Mouse (Mus musculus): ENCODE measurements around the gene Polr3h.

Gene Polr3h

GRCm38 (mm10) chr15:81872262-81873136 is 53.5 kb downstream of the Polr3h start, which contains the start of gene Aco2:
Aco2 (plus strand) TSS chr15:81872309.
- in situ Hi-C loops (cut with MboI, MseI): loop anchor here in 1 of 2 experiments (25.0 kb wide), 1 partner anchor 1240 kb away; the partner anchor contains the start of gene Rrp7a

DNA sequence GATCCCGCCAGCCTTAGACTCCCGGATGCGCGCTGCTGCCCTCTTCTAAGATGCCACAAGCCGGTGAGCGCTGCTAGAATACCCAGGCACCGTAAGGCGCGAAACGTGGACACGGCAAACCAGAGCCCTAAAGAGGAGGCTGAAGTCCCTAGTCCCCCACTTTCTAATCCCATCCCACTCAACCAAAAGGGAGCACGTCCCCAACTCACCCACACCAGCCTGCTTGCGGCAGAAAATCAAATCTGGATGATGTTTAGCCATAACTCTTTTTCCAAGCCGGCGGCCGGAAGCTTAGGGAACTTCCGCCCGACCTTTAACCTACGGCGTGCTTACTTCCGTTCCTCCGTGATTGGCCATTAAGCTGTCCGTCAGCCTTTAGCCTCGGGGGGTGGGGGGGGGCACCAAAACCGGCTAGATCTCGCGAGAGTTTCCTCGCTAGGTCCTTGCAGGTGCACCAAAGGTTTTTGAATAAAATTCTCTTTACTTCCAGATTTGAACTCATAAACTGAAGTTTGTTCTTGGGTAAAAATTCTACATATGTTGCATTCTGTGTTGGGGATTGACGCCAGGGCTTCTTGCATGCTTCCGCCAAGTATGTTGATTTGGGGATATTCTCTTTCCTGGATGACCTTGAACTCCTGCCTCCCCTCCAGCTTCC is 54.3 kb downstream of the Polr3h start, which contains the start of gene Phf5a:
Gene Phf5a (minus strand): TSS at position 308 of the 658 bp plus-strand sequence.
- in situ Hi-C loops (cut with MboI, MseI): loop anchor here in 1 of 2 experiments (25.0 kb wide), 1 partner anchor 1241 kb away; the partner anchor contains the start of gene Rrp7a

- in situ Hi-C loops (cut with MboI, MseI): loop anchor here in 1 of 2 experiments (25.0 kb wide), 1 partner anchor 1242 kb away; the partner anchor contains the start of gene Rrp7a
These were observed 56.1 kb downstream of the Polr3h start for GRCm38 (mm10) chr15:81869985-81870384.

DNA sequence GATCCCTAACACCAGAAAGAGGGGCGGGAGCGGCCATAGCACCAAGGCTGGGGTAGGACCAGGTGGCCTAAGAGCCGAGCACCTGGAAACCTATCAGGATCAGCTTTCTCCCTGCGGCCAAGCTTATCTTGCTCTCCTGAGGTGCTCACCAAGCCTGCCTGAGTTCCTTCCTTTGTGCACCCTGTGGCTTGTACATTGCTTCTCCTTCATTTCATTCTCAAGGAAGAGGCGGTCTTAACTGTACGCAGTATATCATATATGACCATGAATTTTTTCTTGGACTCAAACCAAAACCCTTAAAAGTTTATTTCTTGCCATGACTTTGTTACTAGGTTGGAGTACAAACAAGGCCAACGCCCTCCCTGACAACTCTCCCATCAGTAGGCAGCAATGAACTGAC is 61.8 kb downstream of the Polr3h start:
- in situ Hi-C loops (cut with MboI, MseI): loop anchor here in 1 of 2 experiments (25.0 kb wide), 1 partner anchor 1248 kb away; the partner anchor contains the start of gene Rrp7a

DNA sequence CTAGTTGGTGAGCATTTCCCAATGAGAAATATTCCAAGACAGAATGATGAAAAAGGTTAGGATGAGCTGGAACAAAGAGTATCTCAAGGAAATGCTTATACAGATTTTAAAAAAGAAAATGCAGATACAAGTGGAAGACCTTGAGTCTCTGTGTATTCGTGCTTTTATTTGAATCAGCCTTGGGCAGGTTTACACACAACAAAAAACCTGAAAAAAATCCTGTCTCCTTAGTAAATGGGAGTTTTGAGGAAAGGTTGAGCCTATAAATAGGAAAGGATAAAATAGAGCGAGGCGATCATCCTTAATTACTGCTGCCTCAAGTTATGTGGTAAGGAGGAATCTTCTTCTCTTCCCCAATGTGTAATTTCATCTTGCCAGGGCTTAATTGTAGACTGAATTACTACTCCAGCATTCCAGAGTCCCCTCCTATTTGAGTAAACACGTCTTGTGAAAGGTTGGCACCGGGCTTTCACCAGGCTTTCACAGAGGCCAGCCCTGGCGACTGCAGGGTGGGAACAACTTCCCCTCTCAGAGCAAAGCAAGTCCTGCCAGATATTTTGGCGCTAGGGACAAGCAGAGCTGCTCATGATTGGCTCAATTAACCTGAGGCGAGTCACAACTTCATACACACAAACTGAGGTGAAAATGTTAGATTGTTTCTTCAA is 65.4 kb downstream of the Polr3h start:
- in situ Hi-C loops (cut with MboI, MseI): loop anchor here in 1 of 2 experiments (25.0 kb wide), 1 partner anchor 1252 kb away; the partner anchor contains the start of gene Rrp7a

DNA sequence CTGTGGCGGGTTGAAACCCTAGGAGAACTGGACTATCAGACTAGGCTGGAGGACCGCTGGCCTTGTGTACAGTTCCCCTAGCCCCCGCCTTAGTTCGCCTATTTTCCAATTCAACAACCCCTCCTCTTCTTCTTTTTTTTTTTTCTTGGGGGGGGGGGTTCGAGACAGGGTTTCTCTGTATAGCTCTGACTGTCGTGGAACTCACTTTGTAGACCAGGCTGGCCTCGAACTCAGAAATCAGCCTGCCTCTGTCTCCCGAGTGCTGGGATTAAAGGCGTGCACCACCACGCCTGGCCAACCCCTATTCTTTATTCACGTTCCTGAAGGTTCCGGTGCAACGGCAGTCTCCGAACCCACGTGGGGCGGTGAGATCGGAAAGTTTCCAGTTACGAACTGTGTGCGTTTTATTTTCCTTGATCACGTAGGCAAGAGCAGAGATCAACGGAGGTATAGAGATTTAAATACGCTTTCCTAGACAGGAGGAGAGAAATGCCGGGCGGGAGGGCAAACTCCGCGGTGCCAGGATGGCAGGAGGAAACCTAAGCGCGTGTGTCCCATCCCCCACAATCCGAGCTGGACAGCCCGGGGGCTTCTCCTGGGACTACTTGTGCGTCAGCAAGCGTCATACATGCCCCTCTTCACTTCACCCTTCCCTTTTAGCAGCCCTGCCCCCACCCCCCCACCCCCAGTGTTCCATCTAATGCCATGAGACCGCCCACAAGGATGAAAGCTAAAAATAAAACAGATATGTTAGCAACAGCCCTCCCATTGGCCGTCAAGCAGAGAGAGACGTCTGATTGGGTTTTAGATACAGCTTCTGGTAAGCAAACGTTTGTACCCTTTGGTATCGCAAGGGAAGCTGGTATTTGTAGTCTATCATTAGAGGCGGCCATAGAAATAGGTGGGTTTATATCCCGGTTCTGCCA is 66.4 kb downstream of the Polr3h start:
- in situ Hi-C loops (cut with MboI, MseI): loop anchor here (10.0 to 25.0 kb wide), 3 partner anchors 275 to 1253 kb away; partner anchors contain the start of genes Rrp7a (in 1 of the 2) and Srebf2 (in 1 of the 2)

GRCm38 (mm10) chr15:81858517-81859329 is 67.3 kb downstream of the Polr3h start, which contains the start of gene Tob2:
Tob2 (minus strand) TSS chr15:81858796.
- in situ Hi-C loops (cut with MboI, MseI): loop anchor here (10.0 to 25.0 kb wide), 3 partner anchors 276 to 1254 kb away; partner anchors contain the start of genes Rrp7a (in 1 of the 2) and Srebf2 (in 1 of the 2)

GRCm38 (mm10) chr15:81858138-81858516 is 67.9 kb downstream of the Polr3h start:
- in situ Hi-C loops (cut with MboI, MseI): loop anchor here (10.0 to 25.0 kb wide), 3 partner anchors 277 to 1254 kb away; partner anchors contain the start of genes Rrp7a (in 1 of the 2) and Srebf2 (in 1 of the 2)

GRCm38 (mm10) chr15:81857724-81858116 is 68.3 kb downstream of the Polr3h start:
- in situ Hi-C loops (cut with MboI, MseI): loop anchor here (10.0 to 25.0 kb wide), 3 partner anchors 277 to 1255 kb away; partner anchors contain the start of genes Rrp7a (in 1 of the 2) and Srebf2 (in 1 of the 2)

DNA sequence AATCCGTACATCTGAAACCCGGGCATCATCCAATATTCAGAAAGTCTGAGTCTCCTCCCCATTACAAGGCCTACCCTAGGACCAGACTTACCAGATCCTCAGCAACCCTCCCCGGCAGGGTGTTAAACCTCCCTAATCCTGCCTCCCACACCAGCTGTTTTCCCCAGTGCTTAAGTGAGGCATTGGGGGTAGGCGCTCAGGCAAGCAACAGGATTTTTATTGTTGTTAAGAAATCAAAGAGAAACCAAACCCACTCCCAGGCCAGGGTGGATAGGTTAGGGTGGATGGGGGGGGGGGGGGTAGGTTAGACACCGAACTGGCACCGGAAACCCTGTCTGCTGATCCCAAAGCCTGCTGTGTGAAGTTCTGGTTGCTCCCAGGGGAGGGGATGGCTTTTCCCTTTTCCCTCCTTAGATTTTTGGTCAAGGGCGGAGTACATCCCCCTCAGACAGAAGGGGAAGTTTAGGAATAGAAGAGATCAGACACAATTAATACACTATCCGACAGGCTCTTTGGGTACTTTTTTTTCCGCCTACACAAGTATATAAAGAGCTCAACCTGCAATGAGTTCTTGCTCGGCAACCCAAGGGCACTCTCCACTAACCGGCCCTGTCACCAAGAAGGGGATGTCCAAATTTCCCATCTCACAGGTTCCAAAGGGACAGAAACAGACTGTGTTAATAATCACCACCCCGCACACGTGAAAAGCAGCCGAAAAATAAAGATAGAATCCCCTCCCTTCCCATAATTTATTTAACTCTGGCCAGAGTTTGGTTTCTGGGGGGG is 68.9 kb downstream of the Polr3h start:
- in situ Hi-C loops (cut with MboI, MseI): loop anchor here (10.0 to 25.0 kb wide), 3 partner anchors 278 to 1255 kb away; partner anchors contain the start of genes Rrp7a (in 1 of the 2) and Srebf2 (in 1 of the 2)

GRCm38 (mm10) chr15:81856030-81856790 is 69.8 kb downstream of the Polr3h start:
- in situ Hi-C loops (cut with MboI, MseI): loop anchor here (10.0 to 25.0 kb wide), 3 partner anchors 279 to 1256 kb away; partner anchors contain the start of genes Rrp7a (in 1 of the 2) and Srebf2 (in 1 of the 2)

DNA sequence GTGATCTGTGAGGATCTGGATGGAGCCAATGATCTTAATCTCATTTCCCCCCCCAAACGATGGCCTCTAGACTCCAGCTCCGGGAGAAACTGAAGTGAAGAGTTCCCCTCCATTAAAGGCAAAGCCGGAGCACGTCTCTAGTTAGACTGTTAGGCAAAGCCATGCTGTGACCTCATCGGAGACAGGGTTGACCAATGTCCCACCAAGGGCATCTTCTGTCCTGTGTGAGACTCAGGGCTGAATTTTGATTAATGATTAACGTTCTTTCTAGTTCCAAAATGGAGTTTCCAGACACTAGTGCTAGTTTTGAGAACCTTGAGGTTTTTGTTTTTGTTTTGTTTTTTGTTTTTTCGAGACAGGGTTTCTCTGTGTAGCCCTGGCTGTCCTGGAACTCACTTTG is 73.0 kb downstream of the Polr3h start:
- in situ Hi-C loops (cut with MboI, MseI): loop anchor here (10.0 to 25.0 kb wide), 3 partner anchors 282 to 1259 kb away; partner anchors contain the start of genes Rrp7a (in 1 of the 2) and Srebf2 (in 1 of the 2)

DNA sequence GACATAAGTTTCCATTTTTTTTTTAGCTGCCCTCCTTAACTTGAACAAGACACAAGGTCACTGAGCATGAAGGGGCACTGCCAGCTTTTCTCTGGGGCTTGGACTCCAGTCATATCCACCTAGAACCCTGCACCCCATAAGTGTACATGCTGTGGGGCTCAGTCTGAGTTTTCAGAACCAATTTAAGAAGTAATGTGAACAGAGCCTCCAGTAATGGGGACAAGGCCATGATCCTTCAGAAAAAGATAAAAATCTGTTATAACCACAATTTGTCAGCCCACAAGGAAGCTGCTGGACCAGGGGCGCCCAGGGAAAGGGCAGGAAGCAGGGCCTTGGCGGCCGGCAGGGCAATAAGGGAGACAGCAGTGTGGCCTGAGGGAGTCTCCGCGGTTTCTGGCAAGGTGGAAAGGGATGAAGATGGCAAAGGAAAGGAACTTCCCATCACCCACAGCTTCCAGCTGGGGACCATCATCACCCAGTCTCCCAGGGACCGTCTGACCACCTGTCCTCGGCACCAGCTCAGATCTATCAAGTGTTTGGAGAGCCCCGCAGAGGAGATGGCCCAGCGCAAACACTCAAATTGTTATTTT is 73.5 kb downstream of the Polr3h start:
- in situ Hi-C loops (cut with MboI, MseI): loop anchor here (10.0 to 25.0 kb wide), 3 partner anchors 282 to 1260 kb away; partner anchors contain the start of genes Rrp7a (in 1 of the 2) and Srebf2 (in 1 of the 2)

DNA sequence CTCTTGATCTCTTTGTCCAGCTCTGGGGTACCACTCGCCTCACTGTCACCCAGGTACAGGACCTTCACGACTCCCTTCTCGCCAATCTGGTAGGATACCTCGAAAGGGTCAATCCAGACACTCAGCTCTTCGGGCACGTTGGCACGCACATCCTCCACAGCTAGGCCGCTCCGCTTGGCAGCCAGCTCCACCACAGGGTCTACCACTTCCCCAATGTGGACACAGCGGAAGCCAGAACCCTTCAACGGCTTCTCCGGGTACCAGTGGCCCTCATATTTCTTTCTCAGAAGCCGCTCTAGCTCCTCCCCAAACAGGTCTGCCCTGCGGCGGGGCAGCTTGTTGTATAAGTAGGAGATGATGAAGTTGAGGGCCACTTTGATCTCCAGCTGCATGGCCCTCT is 74.7 kb downstream of the Polr3h start:
- in situ Hi-C loops (cut with MboI, MseI): loop anchor here (10.0 to 25.0 kb wide), 3 partner anchors 283 to 1261 kb away; partner anchors contain the start of genes Rrp7a (in 1 of the 2) and Srebf2 (in 1 of the 2)

GRCm38 (mm10) chr15:81850718-81851117 is 75.3 kb downstream of the Polr3h start:
- in situ Hi-C loops (cut with MboI, MseI): loop anchor here (10.0 to 25.0 kb wide), 3 partner anchors 284 to 1262 kb away; partner anchors contain the start of genes Rrp7a (in 1 of the 2) and Srebf2 (in 1 of the 2)

- in situ Hi-C loops (cut with MboI, MseI): loop anchor here in 1 of 2 experiments (10.0 kb wide), 1 partner anchor 1584 kb away; the partner anchor contains the start of gene Rps19bp1
These were observed 76.9 kb downstream of the Polr3h start for GRCm38 (mm10) chr15:81849104-81849503.
